Mouse (Mus musculus) adrenal gland, postnatal 0 days (tissue): ENCODE measurements around the gene Gm20604. TPM values are rescaled to one million over a fixed set of nuclear protein-coding genes. Genes with fewer than 3 reads are reported as not detected.

Source experiments
- polyA plus RNA-seq: library from polyadenylated mRNA; unstranded; fragments of >200 nt; fragmentation: Nextera tagmentation; extraction: Ambion mirVana; gene quantifications from 2 replicates; pipeline ENCODE4 v1.2.1, GENCODE M21; 2015

The Gm20604 gene
- polyA plus RNA-seq, result 14.9 and 16.6 TPM in 2 replicates

GRCm38 (mm10) chr12:102758403-102758756 lies at the start of gene Gm20604:
Gene Gm20604 (minus strand): TSS chr12:102758672.

GRCm38 (mm10) chr12:102757689-102758402 lies 626 bp downstream of the Gm20604 start, which contains the start of the genes Gm28051, Gon7 and Ubr7:
Gene Gm28051 (minus strand): TSS chr12:102757765.
Gene Gon7 (minus strand): TSS chr12:102757803.
Gene Ubr7 (plus strand): TSS chr12:102757967.

GRCm38 (mm10) chr12:102743589-102744574 lies 14.6 kb downstream of the Gm20604 start, which contains the start of the genes Moap1 and Tmem251:
Gene Moap1 (minus strand): TSS chr12:102743661.
Gene Tmem251 (plus strand): TSS chr12:102743762.

GRCm38 (mm10) chr12:102704457-102705198 lies 53.8 kb downstream of the Gm20604 start, which contains the start of gene Itpk1:
Gene Itpk1 (minus strand): TSS chr12:102704930.

Other genes with a start within 250 kb of the Gm20604 start
- gene Chga, start 203.7 kb downstream of the Gm20604 start, polyA plus RNA-seq, result 849 and 2,026 TPM in 2 replicates
- 11.9 and 21.2 TPM in 2 replicates for gene Itpk1, start 53.7 kb downstream of the Gm20604 start, polyA plus RNA-seq
- 11.8 and 14.6 TPM in 2 replicates for gene Moap1, start 15.0 kb downstream of the Gm20604 start, polyA plus RNA-seq
- gene Tmem251, start 14.9 kb downstream of the Gm20604 start, polyA plus RNA-seq, result 10.2 and 10.7 TPM in 2 replicates
- not detected in 2 replicates for gene Gm28051, start 907 bp downstream of the Gm20604 start, polyA plus RNA-seq
- 15.3 and 18.9 TPM in 2 replicates for gene Gon7, start 869 bp downstream of the Gm20604 start, polyA plus RNA-seq
- 23.4 and 35.8 TPM in 2 replicates for gene Ubr7, start 705 bp downstream of the Gm20604 start, polyA plus RNA-seq
- gene Btbd7, start 119.8 kb upstream of the Gm20604 start, polyA plus RNA-seq, result 8.5 and 11.0 TPM in 2 replicates
- 0.33 TPM in 1 of 2 replicates, not detected in the other for gene Cox8c, start 140.6 kb upstream of the Gm20604 start, polyA plus RNA-seq
- gene Unc79, start 190.2 kb upstream of the Gm20604 start, polyA plus RNA-seq, result 1.1 and 1.2 TPM in 2 replicates